Mouse (Mus musculus) spleen, adult 18-20 months (tissue): ENCODE data around the gene Sprr2i.

Experiments used
- DNase-seq, 2 experiments: peaks; one replicate each; pipeline ENCODE4 v3.0.0; 2022; ENCODE audit warnings: mixed read lengths in 2 of 2

Sprr2i gene

GRCm38 (mm10) chr3:92407691-92408090, at the start of gene Sprr2i:
Gene Sprr2i, plus strand, starts transcription at chr3:92407991.
- no peak for DNase-seq

GRCm38 (mm10) chr3:92361619-92362018, 46.2 kb upstream of the Sprr2i start:
- no peak for DNase-seq

GRCm38 (mm10) chr3:92364887-92365286, 42.9 kb upstream of the Sprr2i start, which contains the start of gene Sprr2f:
Gene Sprr2f, plus strand, starts transcription at chr3:92365187.
- DNase-seq = no peak

GRCm38 (mm10) chr3:92373613-92374012, 34.2 kb upstream of the Sprr2i start:
- no peak for DNase-seq

- no peak for DNase-seq
Measured at GRCm38 (mm10) chr3:92385385-92385784, 22.4 kb upstream of the Sprr2i start, which contains the start of gene Sprr2h. Gene Sprr2h, plus strand, starts transcription at chr3:92385685.

- DNase-seq = no peak
Measured at GRCm38 (mm10) chr3:92394301-92394700, 13.5 kb upstream of the Sprr2i start.

- DNase-seq = no peak
Measured at GRCm38 (mm10) chr3:92417782-92418181, 10.0 kb downstream of the Sprr2i start, which contains the start of gene Sprr2j-ps. Gene Sprr2j-ps, plus strand, starts transcription at chr3:92418082.

- DNase-seq = no peak
Measured at GRCm38 (mm10) chr3:92429323-92429722, 21.5 kb downstream of the Sprr2i start, which contains the start of gene Gm9774. Gene Gm9774, minus strand, starts transcription at chr3:92429423.

GRCm38 (mm10) chr3:92432282-92432681, 24.5 kb downstream of the Sprr2i start, which contains the start of gene Sprr2k:
Gene Sprr2k, plus strand, starts transcription at chr3:92432582.
- DNase-seq = no peak

GRCm38 (mm10) chr3:92438689-92439088, 30.9 kb downstream of the Sprr2i start, which contains the start of gene Sprr1b:
Gene Sprr1b, minus strand, starts transcription at chr3:92438789.
- DNase-seq = no peak

- DNase-seq = no peak
Measured at GRCm38 (mm10) chr3:92440177-92440576, 32.4 kb downstream of the Sprr2i start.

- DNase-seq = no peak
Measured at GRCm38 (mm10) chr3:92455151-92455550, 47.4 kb downstream of the Sprr2i start.

GRCm38 (mm10) chr3:92458620-92459019, 50.8 kb downstream of the Sprr2i start, which contains the start of gene Sprr3:
Gene Sprr3, minus strand, starts transcription at chr3:92458720.
- DNase-seq = no peak
